Mouse (Mus musculus) liver, embryonic 11.5 days (tissue): ENCODE results near the gene Asb5. TPM values are rescaled to one million over a fixed set of nuclear protein-coding genes. Genes with fewer than 3 reads are reported as not detected.

Experiments
- ATAC-seq: fragments of 200-750 bp; cut with Nextera tagmentation; replicated peaks from 2 replicates; pipeline ENCODE4 v1.8.0; 2017; ENCODE audit warnings: moderate number of reproducible peaks, mild to moderate bottlenecking, moderate TSS enrichment, moderate library complexity; ENCODE audit not compliant: low FRiP score
- DNase-seq: peaks from one replicate; pipeline ENCODE4 v3.0.0-alpha.2; 2017; ENCODE audit warnings: low spot score
- H3K27ac ChIP-seq: fragments of 300-500 bp; sonication (generic); 2 replicates; pipeline ENCODE4 v1.5.1; 2014; ENCODE audit warnings: mild to moderate bottlenecking, low read depth, low read length, control low read depth
- H3K27me3 ChIP-seq: fragments of 300-500 bp; sonication (generic); replicated peaks from 2 replicates; pipeline ENCODE4 v1.6.1; 2014; ENCODE audit warnings: low read length, mixed read lengths; ENCODE audit not compliant: control insufficient read depth, insufficient read depth
- H3K36me3 ChIP-seq: fragments of 300-500 bp; sonication (generic); 2 replicates; pipeline ENCODE4 v1.6.1; 2014; ENCODE audit warnings: mild to moderate bottlenecking, low read length, moderate library complexity, mixed read lengths; ENCODE audit not compliant: control insufficient read depth, insufficient read depth
- H3K4me1 ChIP-seq: fragments of 300-500 bp; sonication (generic); replicated peaks from 2 replicates; pipeline ENCODE4 v1.6.1; 2014; ENCODE audit warnings: low read length, mixed read lengths; ENCODE audit not compliant: control insufficient read depth, insufficient read depth
- H3K4me2 ChIP-seq: fragments of 300-500 bp; sonication (generic); 2 replicates; pipeline ENCODE4 v1.6.1; 2014; ENCODE audit warnings: mild to moderate bottlenecking, control low read depth, moderate library complexity
- H3K4me3 ChIP-seq: fragments of 300-500 bp; sonication (generic); 2 replicates; pipeline ENCODE4 v1.5.1; 2014; ENCODE audit warnings: low read depth, low read length, control low read depth
- H3K9ac ChIP-seq: fragments of 300-500 bp; sonication (generic); 2 replicates; pipeline ENCODE4 v1.6.1; 2014; ENCODE audit warnings: low read depth, low read length, control low read depth
- H3K9me3 ChIP-seq: fragments of 300-500 bp; sonication (generic); 2 replicates; pipeline ENCODE4 v1.6.1; 2016; ENCODE audit warnings: low read length, inconsistent platforms, mixed read lengths; ENCODE audit not compliant: control insufficient read depth
- WGBS: fragments of 180-500 bp; shearing (Covaris S2); extraction: QIAGEN DNeasy Blood & Tissue Kit; methylation state at CpG from one replicate; pipeline ENCODE4 v1.1.7; 2014; 5-methylcytosine and 5-hydroxymethylcytosine counted together
- polyA plus RNA-seq: library from polyadenylated mRNA; unstranded; fragments of >200 nt; fragmentation: Nextera tagmentation; extraction: Ambion mirVana; gene quantifications from 2 replicates; pipeline ENCODE4 v1.2.1, GENCODE M21; 2014

Gene Asb5
- polyA plus RNA-seq = 2.7 and 6.2 TPM in 2 replicates

DNA sequence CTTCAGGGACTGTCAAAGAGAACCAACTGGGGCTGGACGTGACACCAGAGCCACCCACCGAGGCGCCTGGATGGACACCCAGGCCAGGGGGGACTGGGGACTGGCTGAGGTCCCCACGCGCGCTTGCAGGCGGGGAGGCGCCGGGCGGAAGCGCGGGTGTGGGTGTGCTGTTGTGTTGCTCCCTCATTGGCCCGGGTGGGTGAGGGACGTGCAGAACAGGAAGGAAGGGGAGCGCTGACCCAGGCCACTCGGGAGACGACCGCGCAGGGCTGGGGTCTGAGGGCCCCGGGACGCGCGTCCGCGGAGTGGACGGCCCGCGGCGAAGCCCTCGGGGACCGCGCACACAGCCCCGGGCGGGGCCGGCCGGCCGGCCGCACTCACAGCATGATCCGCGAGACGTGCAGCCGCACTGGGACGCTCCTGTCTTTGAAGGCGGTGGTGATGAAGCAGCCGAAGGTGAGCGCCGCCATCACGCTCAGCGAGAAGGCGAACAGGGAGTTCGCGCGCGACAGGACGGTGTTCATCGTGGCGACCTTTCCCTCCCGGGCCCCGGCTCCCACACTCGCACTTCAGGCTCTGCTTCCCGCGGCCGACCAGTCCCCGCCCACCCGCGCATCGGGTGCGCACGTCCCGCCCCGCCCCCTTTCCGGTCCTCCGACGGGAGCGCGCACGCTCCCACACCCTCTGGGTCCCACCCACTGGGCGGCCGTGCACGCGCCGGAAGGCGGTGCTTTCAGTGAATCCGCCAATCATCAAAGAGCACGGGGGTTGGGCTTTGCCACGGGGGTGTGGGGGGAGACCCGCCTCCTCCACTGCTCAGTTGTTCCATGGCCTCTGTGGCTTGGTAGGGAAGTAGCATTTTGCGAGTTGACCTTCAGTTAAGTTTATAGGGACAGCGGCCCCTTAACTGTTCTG, at the start of gene Asb5, which contains the start of gene Spcs3:
Gene Asb5, plus strand, starts transcription at position 199 of the 915 bp plus-strand sequence.
Gene Spcs3, minus strand, starts transcription at position 617 of the 915 bp plus-strand sequence.
- no peaks in the 10 kb centered on the region for H3K27me3 ChIP-seq
- H3K9me3 ChIP-seq = no peaks in the 10 kb centered on the region
- peaks cover 3% of the 10 kb centered on the region; the same call in 1 of the 2 replicates for H3K36me3 ChIP-seq
- H3K9ac ChIP-seq = peak within 1 kb of the TSS; percentile 93
- under 1% methylated on average over 75 of the region's 89 CpGs for WGBS
- peak; percentile 94 for ATAC-seq
- H3K27ac ChIP-seq = peak within 1 kb of the TSS; percentile 84
- H3K4me1 ChIP-seq = peaks cover 14% of the 10 kb centered on the region
- H3K4me2 ChIP-seq = peak within 1 kb of the TSS; percentile 75
- peak; percentile 93 for DNase-seq
- H3K4me3 ChIP-seq = peak within 1 kb of the TSS; percentile 89

GRCm38 (mm10) chr8:54486555-54487273, 42.7 kb upstream of the Asb5 start:
- DNase-seq = no peak
- H3K4me1 ChIP-seq = no peaks in the 10 kb centered on the region
- no peak for ATAC-seq
- H3K27me3 ChIP-seq = no peaks in the 10 kb centered on the region
- no peak overlapping the region for H3K9ac ChIP-seq
- no peaks in the 10 kb centered on the region for H3K9me3 ChIP-seq
- peak overlapping the region; percentile 49 for H3K4me2 ChIP-seq
- WGBS = 30% methylated on average over 19 of the region's 19 CpGs
- H3K4me3 ChIP-seq = no peak overlapping the region
- H3K27ac ChIP-seq = no peak overlapping the region
- H3K36me3 ChIP-seq = no peaks in the 10 kb centered on the region

- Histone ChIP-seq H3K27me3 (no peaks in the 10 kb centered on the region), H3K36me3 (no peaks in the 10 kb centered on the region), H3K9me3 (no peaks in the 10 kb centered on the region), H3K4me3 (no peak overlapping the region), H3K27ac (no peak overlapping the region), H3K4me2 (no peak overlapping the region), H3K9ac (no peak overlapping the region), H3K4me1 (no peaks in the 10 kb centered on the region)
- WGBS = 74% methylated on average over 4 of the region's 4 CpGs
- DNase-seq (no peak), ATAC-seq (no peak)
These were observed 40.9 kb upstream of the Asb5 start for GRCm38 (mm10) chr8:54488437-54488836.

GRCm38 (mm10) chr8:54491057-54491690, 38.2 kb upstream of the Asb5 start:
- H3K36me3 ChIP-seq = no peaks in the 10 kb centered on the region
- WGBS = 21% methylated on average over 6 of the region's 6 CpGs
- no peak for DNase-seq
- no peaks in the 10 kb centered on the region for H3K27me3 ChIP-seq
- no peak overlapping the region for H3K4me3 ChIP-seq
- ATAC-seq = no peak
- H3K4me2 ChIP-seq = no peak overlapping the region
- no peak overlapping the region for H3K9ac ChIP-seq
- H3K4me1 ChIP-seq = no peaks in the 10 kb centered on the region
- H3K9me3 ChIP-seq = no peaks in the 10 kb centered on the region
- H3K27ac ChIP-seq = no peak overlapping the region

DNA sequence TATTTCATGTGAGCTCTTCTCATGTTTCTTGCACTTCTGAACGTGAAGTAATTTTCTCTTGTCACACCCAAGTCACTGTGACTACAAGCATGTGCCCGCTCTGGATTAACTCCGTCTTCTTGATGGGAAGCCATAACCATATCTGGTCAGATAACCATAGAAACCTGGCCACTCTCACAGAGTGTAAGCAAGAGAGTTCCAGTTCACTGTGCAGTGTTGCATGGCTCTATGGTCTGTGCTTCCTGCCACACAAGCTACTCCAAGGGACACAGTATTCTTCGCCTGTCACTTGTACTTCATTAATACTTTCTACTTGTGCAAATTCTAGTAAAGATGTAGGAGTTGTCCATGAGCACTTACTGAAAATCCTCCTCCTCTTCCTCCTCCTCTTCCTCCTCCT, 37.4 kb upstream of the Asb5 start:
- no peak overlapping the region for H3K4me3 ChIP-seq
- no peak overlapping the region for H3K4me2 ChIP-seq
- no peak overlapping the region for H3K27ac ChIP-seq
- H3K9ac ChIP-seq = no peak overlapping the region
- no peaks in the 10 kb centered on the region for H3K4me1 ChIP-seq
- no peaks in the 10 kb centered on the region for H3K27me3 ChIP-seq
- 55% methylated on average over 4 of the region's 4 CpGs for WGBS
- no peaks in the 10 kb centered on the region for H3K36me3 ChIP-seq
- ATAC-seq (no peak), DNase-seq (no peak)
- H3K9me3 ChIP-seq = no peaks in the 10 kb centered on the region

GRCm38 (mm10) chr8:54493110-54493509, 36.3 kb upstream of the Asb5 start:
- Histone ChIP-seq H3K27me3 (no peaks in the 10 kb centered on the region), H3K4me2 (no peak overlapping the region), H3K4me1 (no peaks in the 10 kb centered on the region), H3K9me3 (no peaks in the 10 kb centered on the region), H3K9ac (no peak overlapping the region), H3K4me3 (no peak overlapping the region), H3K36me3 (no peaks in the 10 kb centered on the region), H3K27ac (no peak overlapping the region)
- no peak for DNase-seq
- WGBS = 15% methylated on average over 6 of the region's 6 CpGs
- no peak for ATAC-seq

DNA sequence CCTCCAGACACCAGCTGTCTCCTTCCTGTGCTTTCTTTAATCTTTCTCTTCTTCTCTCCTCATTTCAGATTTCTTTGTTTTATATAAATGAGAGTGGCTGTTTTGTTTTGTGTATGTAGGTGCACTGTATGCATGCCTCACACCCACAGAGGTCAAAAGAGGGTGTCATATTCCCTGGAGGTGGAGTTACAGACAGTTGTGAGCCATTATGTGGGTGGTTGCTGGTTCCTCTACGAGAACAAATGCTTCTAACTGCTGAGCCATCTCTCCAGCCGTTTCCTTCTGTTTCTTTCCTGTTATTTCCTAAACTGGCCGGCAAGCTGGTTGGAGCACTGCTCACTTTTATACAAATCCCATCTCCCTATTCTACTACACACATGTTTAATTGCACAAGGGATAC, 35.5 kb upstream of the Asb5 start:
- H3K4me3 ChIP-seq = no peak overlapping the region
- no peaks in the 10 kb centered on the region for H3K27me3 ChIP-seq
- no peak overlapping the region for H3K9ac ChIP-seq
- H3K4me1 ChIP-seq = no peaks in the 10 kb centered on the region
- H3K4me2 ChIP-seq = no peak overlapping the region
- H3K27ac ChIP-seq = no peak overlapping the region
- H3K9me3 ChIP-seq = no peaks in the 10 kb centered on the region
- 50% methylated on average over 3 of the region's 3 CpGs for WGBS
- ATAC-seq = no peak
- H3K36me3 ChIP-seq = no peaks in the 10 kb centered on the region
- no peak for DNase-seq

- no peak for DNase-seq
- Histone ChIP-seq H3K4me1 (no peaks in the 10 kb centered on the region; the same call in 1 of the 2 replicates), H3K9me3 (no peaks in the 10 kb centered on the region), H3K9ac (no peak overlapping the region), H3K27ac (no peak overlapping the region), H3K36me3 (no peaks in the 10 kb centered on the region), H3K27me3 (no peaks in the 10 kb centered on the region), H3K4me3 (no peak overlapping the region), H3K4me2 (no peak overlapping the region)
- 83% methylated on average over 7 of the region's 7 CpGs for WGBS
- ATAC-seq = no peak
These were observed 26.3 kb upstream of the Asb5 start for GRCm38 (mm10) chr8:54503104-54503503.
